Mouse (Mus musculus) liver, adult (tissue): Measurements from ENCODE around the gene Cyp2g1.
"Not testable (repeated sequence)": the region's sequence is repeated elsewhere in the genome, so short reads cannot be mapped to it uniquely, and the experiment has no call there.

ENCODE experiments used
- GATA4 ChIP-seq: IDR thresholded peaks from 2 replicates; pipeline ENCODE4 v1.6.1; 2014; ENCODE audit warnings: mild to moderate bottlenecking, low read length; ENCODE audit not compliant: insufficient replicate concordance

The Cyp2g1 gene

DNA sequence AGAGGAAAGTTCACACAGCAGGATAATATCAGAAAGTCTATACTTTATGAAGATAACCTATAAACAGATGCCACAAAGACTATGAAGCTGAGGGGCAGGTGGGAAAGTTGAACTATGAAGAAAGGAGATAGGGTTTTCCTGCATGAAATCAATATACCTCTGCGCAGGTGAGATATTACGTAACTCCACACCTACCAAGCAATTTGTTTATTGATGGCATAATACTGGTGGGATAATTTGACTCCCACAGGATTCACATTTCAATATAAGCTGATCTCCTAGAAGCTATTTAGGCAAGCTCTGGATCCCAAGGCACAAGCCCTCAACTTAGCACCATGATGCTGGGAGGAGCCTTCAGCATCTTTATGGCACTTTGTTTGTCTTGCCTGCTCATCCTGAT is at the start of gene Cyp2g1:
Cyp2g1 (plus strand) TSS at position 301 of the 400 bp plus-strand sequence.
- TF ChIP-seq GATA4, result no peak

DNA sequence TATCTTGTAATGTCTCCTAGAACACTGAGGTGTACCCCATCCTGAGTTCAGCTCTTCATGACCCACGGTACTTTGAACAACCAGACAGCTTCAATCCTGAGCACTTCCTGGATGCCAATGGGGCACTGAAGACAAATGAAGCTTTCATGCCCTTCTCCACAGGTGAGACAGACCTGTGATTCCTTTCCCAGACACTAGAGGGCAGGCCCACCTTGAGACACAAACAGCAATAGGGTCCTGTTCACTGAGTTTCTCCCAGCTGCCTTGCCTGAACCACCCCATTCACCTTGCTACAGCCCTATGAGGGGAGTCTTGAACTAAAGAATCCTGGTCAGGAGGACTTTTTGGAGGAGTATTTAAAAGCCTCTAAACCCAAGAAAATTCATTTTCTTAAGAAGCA is 41.6 kb upstream of the Cyp2g1 start:
- no peak for TF ChIP-seq GATA4

DNA sequence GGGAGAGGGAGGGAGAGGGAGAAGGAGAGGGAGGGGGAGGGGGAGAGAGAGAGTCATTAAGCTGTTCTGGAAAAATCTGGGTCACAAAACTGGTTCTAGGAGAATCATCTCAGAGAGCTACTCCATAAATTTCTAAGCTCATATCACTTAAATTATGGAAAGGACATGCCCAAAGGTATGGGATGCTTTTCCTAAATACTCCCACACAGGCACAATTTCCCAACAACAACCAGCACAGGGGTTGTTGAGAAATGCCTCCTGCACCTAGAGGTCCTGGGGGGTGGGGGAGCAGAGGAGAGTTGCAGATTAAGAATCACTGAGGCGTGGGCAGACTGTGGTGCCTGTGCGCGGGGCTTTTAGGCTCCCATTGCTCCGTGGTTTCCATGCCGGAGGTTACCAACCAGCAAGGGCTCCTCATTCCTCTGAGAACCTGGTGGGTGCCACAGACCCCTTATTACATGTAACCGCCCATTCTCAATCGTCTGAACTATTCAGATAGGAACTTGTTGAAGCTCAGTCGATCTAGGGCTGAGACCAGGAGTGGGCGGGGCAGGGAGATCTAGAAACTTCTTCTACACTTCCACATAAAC is 38.7 kb upstream of the Cyp2g1 start:
- no peak for TF ChIP-seq GATA4

DNA sequence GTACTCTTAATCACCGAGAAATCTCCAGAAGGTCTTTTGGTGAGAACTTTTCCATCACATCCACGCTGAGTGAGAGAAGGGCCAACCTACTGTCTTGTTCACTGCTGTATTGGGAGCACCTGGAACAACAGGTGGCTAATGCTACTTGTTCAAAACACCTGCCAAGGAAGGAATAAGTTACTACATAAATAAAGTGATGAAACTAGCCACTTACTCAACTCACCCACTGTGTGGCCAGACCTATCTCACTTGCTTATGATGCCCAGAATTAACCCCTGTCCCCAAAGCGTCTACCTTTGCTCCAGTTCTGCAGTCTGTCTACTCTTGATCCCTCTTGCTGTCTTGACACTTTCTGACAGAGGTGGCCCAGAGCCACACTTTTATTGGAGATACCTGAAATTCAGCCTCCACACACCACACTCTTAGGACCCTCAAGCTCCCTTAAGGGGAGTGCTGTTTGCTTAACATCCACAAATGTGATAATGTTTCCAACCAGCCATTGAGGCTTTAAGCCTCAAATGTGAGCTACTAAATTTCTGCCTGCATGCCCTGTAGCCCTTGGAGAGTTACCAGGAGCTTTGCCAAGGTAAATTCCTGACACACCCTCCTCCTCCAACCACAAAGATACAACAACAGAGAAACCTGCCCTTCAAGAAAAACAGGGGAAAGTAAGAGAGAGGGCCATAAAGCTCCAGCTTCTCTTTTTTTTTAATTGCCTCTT is 35.7 kb upstream of the Cyp2g1 start:
- no peak for TF ChIP-seq GATA4

DNA sequence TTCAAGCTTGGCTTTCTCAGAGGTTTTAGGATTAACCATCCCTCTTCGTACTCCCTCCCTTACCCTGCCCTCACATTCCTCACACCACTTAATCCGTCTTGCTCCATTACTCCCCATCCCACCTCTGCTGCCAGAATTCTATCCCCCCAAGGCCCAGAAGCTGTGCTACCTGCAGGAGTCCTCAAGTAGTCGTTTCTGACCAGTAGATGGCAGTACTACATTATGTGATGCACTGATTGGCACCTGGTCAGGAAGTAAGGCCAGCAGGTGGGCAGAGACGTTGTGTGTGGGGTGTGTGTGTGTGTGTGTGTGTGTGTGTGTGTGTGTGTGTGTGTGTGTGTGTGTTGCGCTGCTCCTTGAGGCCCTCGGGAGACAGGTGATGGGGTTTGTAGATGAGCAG is 32.8 kb upstream of the Cyp2g1 start:
- TF ChIP-seq GATA4, result no peak

DNA sequence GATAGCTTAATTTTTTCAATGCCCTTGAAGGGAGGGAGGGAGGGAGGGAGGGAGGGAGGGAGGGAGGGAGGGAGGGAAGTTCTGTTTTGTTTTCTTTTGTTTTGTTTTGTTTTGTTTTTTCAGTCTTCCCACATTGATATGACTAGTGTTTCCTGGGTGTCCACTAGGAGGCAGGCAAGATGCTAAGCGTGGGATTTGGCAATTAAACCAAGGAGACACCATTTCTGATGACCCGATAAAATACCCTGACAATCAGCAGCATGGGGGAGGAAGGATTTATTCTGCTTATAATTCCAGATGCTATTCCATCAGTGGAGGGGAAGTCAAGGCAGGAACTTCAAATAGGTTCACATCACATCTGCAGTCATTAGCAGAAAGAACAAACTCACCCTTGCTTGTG is 30.9 kb upstream of the Cyp2g1 start:
- TF ChIP-seq GATA4, result no peak

DNA sequence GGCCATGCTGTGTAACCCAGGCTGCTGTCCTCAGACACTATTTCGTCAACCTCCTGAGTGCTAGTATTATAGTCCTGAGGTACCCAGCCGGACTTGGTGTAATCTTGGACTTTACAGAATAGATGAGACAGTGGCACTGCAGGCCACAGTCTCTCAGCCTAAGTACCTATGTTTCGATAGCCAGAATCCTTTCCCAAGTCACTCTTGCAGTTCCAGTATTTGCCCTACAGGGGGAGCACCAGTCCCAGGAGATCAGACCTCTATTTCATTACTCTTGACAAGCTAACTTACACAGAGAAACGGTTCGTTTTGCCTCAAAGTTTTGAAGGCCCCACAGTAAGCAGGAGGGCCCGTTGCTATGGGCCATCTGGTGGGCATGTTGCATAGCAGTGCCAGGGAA is 30.2 kb upstream of the Cyp2g1 start:
- no peak for TF ChIP-seq GATA4

DNA sequence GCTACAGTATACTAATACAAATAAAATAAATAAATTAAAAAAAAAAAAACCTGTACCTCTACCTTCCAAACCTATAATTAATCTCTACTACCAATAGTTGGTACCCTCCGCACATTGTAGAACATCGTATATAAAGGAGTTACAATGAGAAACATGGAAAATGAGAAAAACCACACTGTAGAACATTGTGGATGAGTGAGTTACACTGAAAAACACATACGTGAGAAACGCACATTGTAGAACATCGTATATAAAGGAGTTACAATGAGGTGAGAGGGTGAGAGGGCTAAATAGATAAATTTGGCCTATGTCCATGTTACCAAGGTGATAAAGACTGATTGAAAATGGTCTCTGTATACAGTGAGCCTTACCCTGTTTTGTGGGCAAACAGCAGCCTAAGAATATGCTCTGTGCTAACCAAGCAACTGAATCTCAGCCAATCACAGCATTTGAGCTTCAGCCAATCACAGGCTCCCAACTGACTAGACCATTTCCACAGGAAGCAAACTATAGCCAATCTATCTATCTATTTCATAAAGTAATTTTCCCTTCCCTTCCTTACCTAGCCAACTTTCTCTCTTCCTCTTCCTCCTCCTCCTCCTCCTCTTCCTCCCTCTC is 28.8 kb upstream of the Cyp2g1 start:
- TF ChIP-seq GATA4, result no peak

DNA sequence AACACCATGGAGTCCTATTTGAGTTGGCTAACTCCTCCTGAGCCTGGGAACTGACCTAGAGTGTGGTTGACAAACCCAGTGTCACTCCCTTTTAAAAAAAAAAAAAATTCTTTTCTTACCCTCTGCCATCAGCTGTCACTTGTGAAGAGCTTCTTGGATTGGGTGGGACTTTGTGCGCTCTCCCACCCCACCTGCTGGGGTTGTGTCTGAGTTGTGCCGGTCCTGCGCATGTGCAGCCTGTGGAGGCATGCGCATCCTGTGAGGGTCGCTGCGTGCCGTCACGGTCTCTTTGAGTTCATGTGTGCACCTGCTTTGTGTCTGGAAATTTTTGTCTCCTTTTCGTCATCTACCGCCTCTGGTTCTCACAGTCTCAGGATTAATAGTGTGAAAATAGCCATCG is 28.2 kb upstream of the Cyp2g1 start:
- no peak for TF ChIP-seq GATA4

DNA sequence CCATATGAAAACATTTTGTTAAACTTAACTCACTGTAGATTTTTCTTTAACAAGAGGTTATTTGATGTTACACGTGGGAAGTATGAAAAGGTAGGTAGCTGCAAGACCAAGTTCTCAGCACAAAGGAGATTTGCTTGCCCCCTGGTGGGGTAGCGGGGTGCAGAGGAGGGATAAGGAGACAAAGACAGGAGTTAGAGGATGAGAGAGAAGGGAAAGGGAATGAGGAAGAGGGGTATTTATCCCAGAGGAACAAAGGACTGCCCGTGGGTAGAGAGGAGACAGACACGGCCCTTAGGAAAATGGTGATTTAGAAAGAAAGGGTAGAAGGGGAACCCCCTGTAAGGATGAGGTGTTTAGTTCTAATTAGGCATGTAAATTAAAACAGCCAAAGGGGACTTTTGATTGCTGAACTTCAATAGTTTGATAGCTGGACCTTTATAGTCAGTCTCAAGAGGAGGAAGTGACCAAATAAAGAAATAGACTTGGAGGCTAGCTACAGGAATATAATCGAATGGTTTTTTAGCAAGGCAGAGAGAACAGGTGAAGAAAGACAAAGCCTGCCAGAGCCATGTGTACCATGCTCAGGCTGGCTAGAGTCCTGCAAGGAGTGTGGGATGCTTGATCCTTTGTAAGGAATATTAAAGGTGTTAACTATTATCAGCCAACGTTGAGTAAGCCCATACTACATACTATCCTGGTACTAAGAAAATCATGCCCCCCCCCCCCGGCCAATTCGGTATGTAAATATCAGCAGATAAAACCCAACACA is 27.5 kb upstream of the Cyp2g1 start:
- TF ChIP-seq GATA4, result no peak

DNA sequence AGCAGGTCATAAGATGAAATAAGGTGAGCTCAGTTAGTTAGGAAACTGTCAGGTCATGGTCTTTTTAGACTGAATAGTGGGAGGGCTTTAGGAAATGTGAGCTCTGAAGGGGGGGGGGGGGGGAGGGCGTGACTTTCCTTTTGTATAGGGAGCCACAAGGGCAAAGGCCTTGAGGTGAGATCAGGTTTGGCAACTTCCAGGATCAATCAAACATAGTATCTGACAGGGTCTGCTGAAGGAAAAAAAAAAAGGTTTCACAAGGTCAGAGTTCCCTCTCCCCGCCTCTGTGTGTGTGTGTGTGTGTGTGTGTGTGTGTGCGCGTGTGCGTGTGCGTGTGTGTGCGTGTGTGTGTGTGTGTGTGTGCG is 26.9 kb upstream of the Cyp2g1 start:
- no peak for TF ChIP-seq GATA4

DNA sequence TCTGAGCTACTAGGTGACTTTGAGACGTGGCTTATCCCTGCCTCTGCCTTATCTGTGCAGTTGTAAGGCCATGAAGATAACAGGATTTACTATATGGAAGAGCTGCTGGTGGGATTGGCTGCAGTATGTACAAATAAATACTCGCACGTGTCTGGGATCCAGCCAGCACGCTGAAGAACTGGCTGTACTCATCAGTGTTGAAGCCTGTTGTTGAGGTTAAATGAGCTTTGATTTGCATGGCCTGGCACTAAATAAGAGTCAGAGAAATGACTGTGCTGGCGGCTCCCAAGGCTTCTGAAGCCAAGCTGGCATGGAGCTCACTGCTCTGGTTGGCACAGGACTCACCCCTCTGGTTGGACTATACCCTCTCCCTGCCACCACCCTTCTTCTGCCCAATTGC is 25.5 kb upstream of the Cyp2g1 start:
- TF ChIP-seq GATA4, result peak; percentile 67; the same call in 1 of the 2 replicates

DNA sequence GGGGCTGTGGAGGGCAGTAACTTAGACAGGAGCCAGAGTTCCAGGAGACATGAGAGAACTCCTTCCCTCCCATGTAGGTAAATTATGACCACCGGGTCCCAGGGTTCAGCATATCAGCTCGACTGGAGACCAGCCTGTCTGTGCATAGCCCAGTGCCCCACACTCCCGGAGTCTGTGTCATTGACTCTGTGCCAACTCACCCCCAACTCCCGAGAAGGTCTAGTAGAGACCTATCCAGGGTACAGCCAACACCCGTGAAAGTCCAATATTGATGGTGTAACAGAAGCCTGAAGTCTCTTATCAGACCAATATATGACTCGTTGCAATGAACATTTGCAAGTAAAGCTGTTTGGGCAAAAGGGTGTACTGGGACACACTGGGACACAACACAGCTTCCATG is 18.7 kb upstream of the Cyp2g1 start:
- no peak for TF ChIP-seq GATA4

DNA sequence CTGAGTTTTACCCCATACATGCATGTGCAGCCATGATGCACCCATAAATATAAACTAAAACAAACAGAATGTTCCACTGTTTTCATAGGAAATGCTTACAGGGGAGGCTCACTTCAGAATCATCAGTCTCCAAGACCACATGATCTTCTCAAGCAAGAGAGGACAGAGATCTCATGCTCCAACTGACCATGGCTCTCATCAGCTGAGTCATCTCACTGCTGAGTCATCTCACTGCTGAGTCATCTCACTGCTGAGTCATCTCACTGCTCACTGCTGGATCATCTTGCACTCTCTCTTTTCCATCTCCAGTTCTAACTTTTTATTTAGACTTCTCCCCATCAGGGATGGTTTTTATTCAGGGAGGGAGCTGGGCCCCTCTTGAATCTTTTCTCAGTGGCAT is 8.6 kb upstream of the Cyp2g1 start:
- TF ChIP-seq GATA4, result no peak

DNA sequence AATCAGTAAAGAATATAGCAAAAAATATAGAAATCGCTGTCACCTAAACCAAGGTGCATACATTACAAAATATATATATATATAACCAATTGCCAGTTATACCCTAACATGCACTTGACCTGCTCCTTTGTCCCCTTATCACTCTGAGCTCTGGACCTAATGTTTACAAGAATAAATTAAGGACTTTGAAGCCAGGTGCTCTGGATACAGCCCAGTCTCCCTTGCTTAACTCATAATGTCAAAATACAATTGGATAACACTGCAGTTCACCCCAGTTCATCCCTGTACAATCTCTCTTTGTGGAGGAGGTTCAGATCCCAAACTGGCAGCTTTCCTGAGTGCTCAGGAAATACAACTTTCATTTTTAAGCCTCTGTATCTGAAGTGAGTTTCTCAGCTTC is 7.7 kb upstream of the Cyp2g1 start:
- peak; percentile 74; the same call in 1 of the 2 replicates for TF ChIP-seq GATA4

DNA sequence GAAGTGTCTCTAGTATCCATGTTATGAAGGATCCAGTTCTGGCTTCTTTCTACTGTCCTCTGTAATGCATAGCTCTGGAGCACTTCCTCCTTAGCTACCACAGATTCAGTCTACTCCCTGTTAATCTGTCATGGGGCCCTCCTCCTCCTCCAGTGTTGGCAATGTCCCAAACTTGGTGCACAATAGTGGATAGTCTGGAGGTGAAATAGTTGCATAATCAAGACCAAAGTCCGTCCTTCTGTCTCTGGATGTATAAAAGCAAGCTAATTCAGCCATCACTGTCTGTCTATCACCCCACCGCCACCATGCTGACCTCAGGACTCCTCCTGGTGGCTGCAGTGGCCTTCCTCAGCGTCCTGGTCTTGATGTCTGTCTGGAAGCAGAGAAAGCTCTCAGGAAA is 26.4 kb downstream of the Cyp2g1 start, which contains the start of gene Cyp2a5:
Cyp2a5 (plus strand) TSS at position 247 of the 400 bp plus-strand sequence.
- TF ChIP-seq GATA4, result not testable (repeated sequence)
